In genomic region chr15:11064558-11065411, GRCm38 (mm10) we compare ENCODE assay signal across 8 mouse cellular contexts. TPM values are rescaled to one million over a fixed set of nuclear protein-coding genes. Genes with fewer than 3 reads are reported as not detected.
DNase-seq lines count a peak whose midpoint lies in the region; ATAC-seq and TF ChIP-seq lines count a peak whose summit lies in the region.

Adamts12 (plus strand) TSS chr15:11064790.

- peak; percentile 50 to 70 for DNase-seq in adrenal gland, adult (ENCODE audit: inconsistent age in 2 of 2, low spot score in 1 of 2)
- DNase-seq in embryo, embryonic 9.5 days (ENCODE audit: extremely low spot score) = peak; percentile 79
- peak; percentile 79 to 80 for DNase-seq in heart, adult 9 months (ENCODE audit: low spot score in 2 of 2)
- peak; percentile 82 for DNase-seq in kidney, adult 2 months
- DNase-seq in lung, embryonic 14.5 days = peak; percentile 93
- peak; percentile 61 for DNase-seq in ovary, postnatal 14 days (ENCODE audit: low spot score)
- DNase-seq in frontal cortex, postnatal 36 days (ENCODE audit: low spot score in 2 of 2) = no peak

- peaks cover 6% of the 10 kb centered on the region; the same call in 1 of the 2 replicates for H3K4me1 ChIP-seq in kidney, adult 2 months (ENCODE audit: control insufficient read depth, insufficient read depth, low read length)
- peaks cover 5% of the 10 kb centered on the region; the same call in 1 of the 2 replicates for H3K4me1 ChIP-seq in lung, embryonic 14.5 days (ENCODE audit: insufficient read depth)

- peak within 1 kb of the TSS; percentile 57 for H3K4me3 ChIP-seq in kidney, adult 2 months (ENCODE audit: insufficient read depth, low read depth, low read length)
- peak within 1 kb of the TSS; percentile 48 for H3K4me3 ChIP-seq in lung, embryonic 14.5 days (ENCODE audit: low read depth, low read length)

- H3K9me3 ChIP-seq in lung, embryonic 14.5 days (ENCODE audit: low read depth, low read length) = no peaks in the 10 kb centered on the region

- peak within 1 kb of the TSS; percentile 63 for H3K27ac ChIP-seq in kidney, adult 2 months (ENCODE audit: insufficient read depth, low read depth, low read length)
- peak within 1 kb of the TSS; percentile 90 for H3K27ac ChIP-seq in lung, embryonic 14.5 days (ENCODE audit: low read depth)

- no peaks in the 10 kb centered on the region for H3K36me3 ChIP-seq in kidney, adult 2 months (ENCODE audit: control insufficient read depth, insufficient read depth, low read length)
- H3K36me3 ChIP-seq in lung, embryonic 14.5 days (ENCODE audit: insufficient read depth) = no peaks in the 10 kb centered on the region

- H3K9ac ChIP-seq in lung, embryonic 14.5 days = peak within 1 kb of the TSS; percentile 54

- 3% methylated on average over 25 of the region's 25 CpGs for WGBS in kidney, adult 2 months
- 1% methylated on average over 25 of the region's 25 CpGs for WGBS in lung, embryonic 14.5 days

- no peak for TF ChIP-seq POLR2A in kidney, adult 2 months (IDR thresholded peaks at IDR 0.05; ENCODE audit: low read depth, low read length)

- peak within 1 kb of the TSS; percentile 77 for H3K4me2 ChIP-seq in lung, embryonic 14.5 days

- peak; percentile 97 for ATAC-seq in lung, embryonic 14.5 days (ENCODE audit: insufficient read depth)
- no peak for ATAC-seq in megakaryocyte-erythroid progenitor cell, adult 5-6 weeks (replicated peaks; ENCODE audit: low FRiP score, low TSS enrichment, poor library complexity, severe bottlenecking)

- TF ChIP-seq CTCF in kidney, adult 2 months (conservative IDR thresholded peaks at IDR 0.05; ENCODE audit: insufficient read depth, insufficient read length, low read depth, low read length) = no peak
- TF ChIP-seq CTCF in lung, embryonic 14.5 days (IDR thresholded peaks at IDR 0.05; ENCODE audit: low read depth) = no peak

- H3K27me3 ChIP-seq in kidney, adult 2 months (replicated peaks; ENCODE audit: control insufficient read depth, insufficient read depth, low read length) = no peaks in the 10 kb centered on the region
- H3K27me3 ChIP-seq in lung, embryonic 14.5 days (ENCODE audit: insufficient read depth, low read length) = no peaks in the 10 kb centered on the region

RNA-seq across cellular contexts. Expression of gene Adamts12, which starts in this region (rescaled TPM):
- polyA plus RNA-seq in kidney, adult 2 months (2012; rRNA removed) = 0.80 TPM in 2 replicates
- 6.8 and 7.0 TPM in 2 replicates for polyA plus RNA-seq in lung, embryonic 14.5 days (2014; fragmentation: Nextera tagmentation; extraction: Ambion mirVana)
- not detected in 2 replicates for total RNA-seq in megakaryocyte-erythroid progenitor cell, adult 5-6 weeks (2014; fragmentation: Nextera tagmentation)
- 0.05 and 0.30 TPM in 2 replicates for total RNA-seq in megakaryocyte-erythroid progenitor cell, adult 5-6 weeks (2017)

Comparison
In these comparisons a context has a peak if more than half of its experiments do, and no peak if none do; other contexts are left out.
1. Peak in DNase-seq, H3K4me3 ChIP-seq and H3K27ac ChIP-seq in kidney, adult 2 months; RNA of the gene not detected or under 1 TPM.
2. DNase-seq: peak in adrenal gland, adult (2 of 2), embryo, embryonic 9.5 days (single experiment), heart, adult 9 months (2 of 2), lung, embryonic 14.5 days (single experiment) and ovary, postnatal 14 days (single experiment); none in frontal cortex, postnatal 36 days (0 of 2).